Mouse (Mus musculus): ENCODE data around the gene Pde10a.

GRCm38 (mm10) chr17:8856430-8857371 is 331.5 kb downstream of the Pde10a start:
- no peak for TF ChIP-seq POLR2A (IDR thresholded peaks at IDR 0.05; ENCODE audit: insufficient read depth, low read depth, low read length)
- TF ChIP-seq CTCF (IDR thresholded peaks at IDR 0.05): no peak
- TF ChIP-seq EP300 (IDR thresholded peaks at IDR 0.05; ENCODE audit: insufficient read depth, low read depth, low read length): peak; percentile 55; the same call in 1 of the 2 replicates
